Mouse (Mus musculus): Measurements from ENCODE around the gene Nfyb. TPM values are rescaled to one million over a fixed set of nuclear protein-coding genes. Genes with fewer than 3 reads are reported as not detected.

The Nfyb gene
- 21.3 TPM for polyA plus RNA-seq (2014; fragmentation: Illumina TruSeq; extraction: RNeasy Lipid Tissue Mini Kit (QIAGEN cat#74804); ENCODE audit: low read depth, low replicate concordance)

DNA sequence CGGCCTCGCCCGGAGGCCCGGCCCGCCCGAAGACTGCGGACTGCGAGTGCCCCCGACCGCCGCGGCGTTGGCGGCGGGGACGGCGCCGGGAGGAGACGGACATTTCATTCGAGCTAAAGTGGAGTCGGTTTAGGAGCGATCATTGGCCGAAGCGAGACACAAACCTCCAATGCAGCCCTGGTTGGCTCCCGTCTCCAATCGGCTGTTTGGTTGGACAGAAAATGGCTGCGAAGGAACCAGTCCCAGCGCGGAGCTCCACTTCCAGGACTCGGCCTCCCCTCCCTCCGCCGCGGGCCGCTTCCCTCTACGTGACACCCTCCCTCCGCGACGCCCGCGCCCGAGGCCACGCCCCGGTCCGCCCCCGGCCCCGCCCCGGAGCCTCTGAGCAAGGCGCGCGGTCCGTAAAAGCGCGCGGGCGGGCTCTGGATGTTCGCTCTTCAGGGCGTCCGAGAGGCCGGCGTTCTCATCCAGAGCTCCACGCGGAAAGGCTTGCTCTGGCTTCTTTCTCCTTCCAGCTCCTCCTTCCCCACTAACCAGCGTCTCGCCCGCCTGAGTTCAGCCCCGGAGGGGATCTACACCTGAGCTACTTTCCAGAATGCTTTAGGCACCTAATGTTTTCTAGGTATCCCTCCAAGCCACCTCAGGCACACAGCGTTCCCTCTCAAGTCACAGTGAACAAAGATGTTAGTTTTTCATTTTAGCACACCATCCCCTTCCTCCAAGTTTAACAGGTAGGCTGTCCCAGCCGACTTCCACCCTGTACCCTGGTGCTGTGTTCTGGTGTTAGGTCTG is at the start of gene Nfyb:
Gene Nfyb (minus strand): TSS at position 305 of the 792 bp plus-strand sequence.

Other genes starting within 250 kb of the Nfyb start
- gene 1190007I07Rik, start 140.9 kb downstream of the Nfyb start, polyA plus RNA-seq (2014; fragmentation: Illumina TruSeq; extraction: RNeasy Lipid Tissue Mini Kit (QIAGEN cat#74804); ENCODE audit: low read depth, low replicate concordance): 25.1 TPM
- 40.3 TPM for gene Tdg, start 134.3 kb downstream of the Nfyb start, polyA plus RNA-seq (2014; fragmentation: Illumina TruSeq; extraction: RNeasy Lipid Tissue Mini Kit (QIAGEN cat#74804); ENCODE audit: low read depth, low replicate concordance)
- gene Glt8d2, start 73.5 kb downstream of the Nfyb start, polyA plus RNA-seq (2014; fragmentation: Illumina TruSeq; extraction: RNeasy Lipid Tissue Mini Kit (QIAGEN cat#74804); ENCODE audit: low read depth, low replicate concordance): 8.8 TPM
- gene Hcfc2, start 68.0 kb downstream of the Nfyb start, polyA plus RNA-seq (2014; fragmentation: Illumina TruSeq; extraction: RNeasy Lipid Tissue Mini Kit (QIAGEN cat#74804); ENCODE audit: low read depth, low replicate concordance): 14.2 TPM
- gene Txnrd1, start 69.8 kb upstream of the Nfyb start, polyA plus RNA-seq (2014; fragmentation: Illumina TruSeq; extraction: RNeasy Lipid Tissue Mini Kit (QIAGEN cat#74804); ENCODE audit: low read depth, low replicate concordance): 60.0 TPM
- 18.4 TPM for gene Eid3, start 102.5 kb upstream of the Nfyb start, polyA plus RNA-seq (2014; fragmentation: Illumina TruSeq; extraction: RNeasy Lipid Tissue Mini Kit (QIAGEN cat#74804); ENCODE audit: low read depth, low replicate concordance)
- 5.3 TPM for gene Chst11, start 221.4 kb upstream of the Nfyb start, polyA plus RNA-seq (2014; fragmentation: Illumina TruSeq; extraction: RNeasy Lipid Tissue Mini Kit (QIAGEN cat#74804); ENCODE audit: low read depth, low replicate concordance)